Mouse (Mus musculus): ENCODE data around the gene Ppm1l.
"Not testable (repeated sequence)": the region's sequence is repeated elsewhere in the genome, so short reads cannot be mapped to it uniquely, and the experiment has no call there.

The Ppm1l gene

DNA sequence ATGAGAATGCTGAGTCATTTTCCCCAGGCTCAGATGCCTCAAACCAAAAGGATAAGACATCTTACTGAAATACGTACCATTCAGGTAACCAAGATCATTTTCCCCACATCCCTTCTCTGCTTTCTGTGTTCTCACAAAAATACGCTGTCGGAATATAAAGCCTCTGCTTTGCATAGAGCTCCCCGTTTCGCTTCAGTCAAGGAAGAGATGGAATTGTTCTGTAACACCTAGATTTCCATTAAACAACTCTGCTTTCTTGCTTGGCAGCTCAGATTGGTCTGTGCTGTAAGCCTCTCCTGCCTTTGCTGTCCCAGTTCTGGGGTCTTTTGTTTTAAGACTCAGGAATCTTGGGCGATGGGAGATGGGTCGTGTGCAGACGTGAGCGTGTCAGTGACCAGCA lies 51.3 kb downstream of the Ppm1l start:
- in situ Hi-C loops (cut with MseI, MboI) = no loop called here

DNA sequence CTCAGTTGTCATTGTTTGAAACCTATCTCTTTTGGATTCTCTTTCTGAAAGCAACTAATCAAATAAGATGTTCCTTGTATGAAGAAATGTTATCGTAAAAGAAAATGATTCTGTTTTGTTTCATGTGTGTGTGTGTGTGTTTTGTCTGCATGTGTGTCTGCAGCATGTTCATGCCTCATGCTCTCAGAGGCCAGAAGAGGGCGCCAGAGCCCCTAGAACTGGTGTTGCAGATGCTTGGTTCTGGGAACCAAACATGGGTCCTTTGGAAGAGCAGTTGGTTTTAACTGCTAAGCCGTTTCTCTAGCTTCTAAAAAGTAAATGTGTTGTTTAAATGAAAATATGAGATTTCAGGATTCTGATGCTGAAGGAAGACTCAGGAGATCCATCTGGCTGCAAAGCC lies 56.1 kb downstream of the Ppm1l start:
- in situ Hi-C loops (cut with MseI, MboI) = no loop called here

DNA sequence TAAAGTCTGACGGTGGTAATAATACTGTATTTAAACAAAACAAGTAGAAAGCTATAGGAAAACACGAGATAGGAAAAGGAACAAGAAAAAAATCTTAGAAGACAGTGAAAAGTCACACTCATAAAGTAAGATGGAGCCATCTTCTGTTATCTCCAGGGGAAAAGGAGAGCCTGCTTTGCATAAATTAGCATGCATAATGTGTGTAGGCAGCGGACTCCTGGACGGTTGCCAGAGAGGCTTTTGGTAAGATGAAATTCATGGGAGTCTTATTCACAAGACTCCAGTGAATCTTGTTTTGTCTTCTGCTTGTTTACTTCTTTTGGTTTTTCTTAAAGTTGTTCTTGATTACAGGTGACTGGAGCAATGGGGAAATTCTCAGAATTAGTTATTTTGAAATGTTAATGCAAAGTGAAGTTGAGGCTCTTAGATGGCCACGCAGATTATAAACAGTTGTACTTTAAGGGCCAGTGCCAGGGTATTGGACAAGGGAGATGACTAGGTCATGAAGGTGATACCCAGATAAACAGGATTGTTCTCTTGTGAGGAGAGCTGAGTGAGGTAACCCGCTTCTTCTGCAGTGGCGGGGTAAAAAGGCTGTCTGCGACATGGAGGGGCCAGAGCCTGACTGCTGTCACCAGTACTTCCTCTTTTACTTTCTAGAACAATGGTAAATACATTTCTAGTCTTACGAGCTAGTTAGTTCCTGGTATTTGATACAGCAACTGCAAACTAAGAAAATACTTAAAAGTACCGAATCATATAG lies 57.1 kb downstream of the Ppm1l start:
- in situ Hi-C loops (cut with MseI, MboI) = no loop called here

DNA sequence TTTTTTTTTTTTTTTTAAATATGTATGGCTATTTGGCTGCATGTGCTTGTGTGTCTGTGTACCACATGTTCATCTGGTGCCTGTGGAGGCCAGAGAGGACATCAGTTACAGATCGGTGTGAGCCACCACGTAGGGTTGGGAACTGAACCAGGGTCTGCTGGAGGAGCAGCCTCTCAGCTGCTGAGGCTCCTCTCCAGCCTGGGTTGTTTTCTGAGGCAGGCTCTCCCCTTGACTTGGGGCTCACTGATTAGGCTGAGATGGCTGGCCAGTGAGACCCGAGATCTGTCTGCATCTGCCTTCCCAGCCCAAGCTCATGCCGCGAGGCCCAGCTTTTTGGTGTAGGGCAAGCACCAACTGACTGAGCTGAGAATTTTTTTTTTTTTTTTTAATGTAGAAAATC lies 57.9 kb downstream of the Ppm1l start:
- in situ Hi-C loops (cut with MseI, MboI) = no loop called here

DNA sequence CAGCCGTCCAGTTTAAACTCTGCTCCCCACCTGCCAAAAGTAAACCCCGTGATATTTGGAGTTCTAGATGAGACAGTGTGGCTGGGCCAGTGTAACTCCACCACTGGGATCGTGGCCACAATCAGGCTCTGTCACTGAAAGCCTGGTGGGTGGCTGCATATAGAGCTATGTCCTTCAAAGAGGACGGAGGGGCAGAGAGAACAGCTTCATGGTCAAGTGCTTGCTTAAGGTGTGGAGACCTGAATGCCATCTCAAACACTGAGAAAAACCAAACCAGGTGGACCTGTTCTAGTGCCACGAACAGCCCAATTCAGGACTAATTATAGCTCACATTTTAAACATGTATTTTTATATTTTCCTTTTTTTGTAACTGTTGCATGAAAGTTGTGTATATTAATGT lies 58.3 kb downstream of the Ppm1l start:
- in situ Hi-C loops (cut with MseI, MboI) = no loop called here

DNA sequence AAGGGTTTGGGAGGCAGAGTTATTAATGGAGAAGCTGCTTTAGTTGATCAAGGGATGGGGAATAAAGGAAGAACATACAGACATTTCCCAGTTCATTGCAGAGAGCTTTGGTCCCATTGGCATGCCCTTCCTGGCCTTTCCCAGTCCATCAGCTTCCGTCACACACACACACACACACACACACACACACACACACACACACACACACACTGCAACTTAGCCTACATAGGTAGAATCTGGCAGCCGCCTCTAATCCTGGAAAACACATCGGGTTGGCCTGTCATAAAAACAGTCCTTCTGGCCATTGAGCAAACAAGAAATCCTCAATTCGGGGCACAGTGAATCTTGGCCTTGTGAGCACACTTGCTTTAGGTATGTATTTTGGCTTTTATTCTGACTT lies 64.6 kb downstream of the Ppm1l start:
- in situ Hi-C loops (cut with MseI, MboI) = no loop called here

DNA sequence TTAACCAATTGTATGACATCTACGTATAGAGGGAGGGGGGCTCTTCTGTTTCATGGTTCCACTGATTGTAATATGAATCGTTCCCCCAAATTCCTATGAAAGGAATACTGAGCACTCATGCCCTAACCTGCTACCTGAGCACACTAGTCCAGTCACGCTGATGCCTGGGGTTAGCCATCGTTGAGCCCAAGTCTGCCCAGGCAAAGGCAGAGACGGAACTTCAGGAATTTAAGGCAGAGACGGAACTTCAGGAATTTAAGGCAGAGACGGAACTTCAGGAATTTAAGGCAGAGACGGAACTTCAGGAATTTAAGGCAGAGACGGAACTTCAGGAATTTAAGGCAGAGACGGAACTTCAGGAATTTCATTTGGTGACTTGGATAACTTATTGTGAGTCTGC lies 75.2 kb downstream of the Ppm1l start:
- in situ Hi-C loops (cut with MseI, MboI) = not testable (repeated sequence)

DNA sequence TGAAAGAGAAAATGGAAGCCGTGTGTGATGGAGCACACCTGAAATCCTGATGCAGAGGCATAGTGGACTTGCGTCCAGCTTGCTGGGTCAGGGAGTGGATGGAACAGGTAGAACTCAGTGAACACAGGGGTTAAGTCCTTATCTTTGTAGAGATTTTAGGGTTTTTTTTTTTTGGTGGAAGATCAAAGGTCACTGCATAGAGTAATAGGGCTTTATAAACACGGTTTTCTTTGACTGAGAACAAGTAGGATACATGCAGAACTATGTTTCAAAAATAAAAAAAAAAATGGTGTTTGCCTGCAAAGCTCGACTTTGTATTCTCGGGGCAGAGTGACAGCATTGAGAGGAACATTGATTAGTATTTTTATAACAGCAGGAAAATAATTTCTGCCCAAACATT lies 75.6 kb downstream of the Ppm1l start:
- in situ Hi-C loops (cut with MseI, MboI) = no loop called here

DNA sequence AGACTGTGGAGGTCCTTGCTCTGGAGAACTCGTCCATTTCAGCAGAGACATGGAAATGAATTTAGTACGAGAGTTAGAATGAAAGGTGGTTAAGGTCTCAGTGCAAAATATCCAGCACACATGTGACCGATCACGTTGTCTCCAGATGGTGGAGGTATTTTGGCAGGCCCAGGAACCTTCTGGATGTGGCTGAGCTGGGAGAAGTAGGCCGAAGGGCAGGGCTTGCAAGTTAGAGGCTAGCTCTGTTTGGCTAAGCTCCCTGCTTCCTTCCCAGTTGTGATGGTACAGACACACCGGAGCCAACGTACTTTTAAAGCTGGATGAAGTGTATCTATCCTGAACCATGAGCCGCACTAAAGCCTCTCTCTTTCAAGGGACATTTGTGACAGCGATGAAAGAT lies 76.4 kb downstream of the Ppm1l start:
- in situ Hi-C loops (cut with MseI, MboI) = no loop called here

DNA sequence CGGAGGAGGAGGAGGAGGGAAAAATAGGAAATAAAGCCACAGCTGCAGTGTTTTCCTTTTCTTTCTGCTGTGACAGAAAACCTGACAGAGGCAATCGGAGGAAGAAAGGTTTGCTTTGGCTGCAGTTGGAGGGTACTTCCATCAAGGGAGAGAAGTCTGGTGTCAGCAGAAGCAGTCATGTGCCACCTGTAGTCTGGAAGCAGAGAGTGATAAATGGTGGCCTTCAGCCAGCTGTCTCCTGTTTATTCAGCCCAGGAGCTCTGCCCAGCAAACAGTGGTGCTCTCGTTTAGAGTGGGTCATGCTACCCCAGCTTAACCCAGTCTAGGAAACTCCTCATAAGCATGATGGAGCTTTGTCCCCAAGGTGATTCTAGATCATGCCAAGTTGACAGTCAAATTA lies 77.3 kb downstream of the Ppm1l start:
- in situ Hi-C loops (cut with MseI, MboI) = no loop called here

DNA sequence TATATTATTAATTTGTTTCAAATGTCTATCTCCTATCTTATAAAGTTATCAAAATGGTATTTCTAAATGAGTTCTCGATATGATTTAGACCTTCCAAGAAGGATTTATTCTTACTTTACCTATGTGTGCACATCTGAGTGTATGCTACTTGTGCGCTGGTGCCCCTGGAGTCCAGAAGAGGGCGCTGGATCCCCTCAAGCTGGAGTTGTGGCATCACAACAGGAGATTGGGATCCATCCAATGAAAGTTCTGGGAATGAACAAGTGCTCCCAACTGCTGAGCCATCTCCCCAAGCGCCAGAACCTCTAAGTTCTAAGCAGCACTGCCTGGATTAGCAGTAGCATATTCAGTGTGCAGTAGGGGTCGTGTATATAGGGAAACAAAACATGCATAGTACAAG lies 78.4 kb downstream of the Ppm1l start:
- in situ Hi-C loops (cut with MseI, MboI) = no loop called here

DNA sequence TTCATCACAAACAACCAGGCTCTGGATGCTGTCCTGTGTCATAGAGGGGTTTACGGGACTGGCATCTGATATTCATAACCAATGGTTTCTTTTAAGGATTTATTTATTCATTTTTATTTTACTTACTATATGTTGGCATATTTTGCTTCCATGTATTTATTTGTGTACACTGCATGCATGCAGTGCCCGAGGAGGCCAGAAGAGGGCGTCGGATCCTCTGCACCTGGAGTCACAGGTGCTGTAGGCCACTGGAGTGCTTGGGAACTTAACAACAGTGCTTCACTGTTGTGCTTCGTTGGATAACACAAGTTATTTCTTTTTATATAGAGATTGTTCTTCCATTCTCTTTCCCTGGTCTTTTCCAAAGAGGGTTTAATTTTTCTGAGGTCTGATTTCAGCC lies 81.1 kb downstream of the Ppm1l start:
- in situ Hi-C loops (cut with MseI, MboI) = no loop called here

DNA sequence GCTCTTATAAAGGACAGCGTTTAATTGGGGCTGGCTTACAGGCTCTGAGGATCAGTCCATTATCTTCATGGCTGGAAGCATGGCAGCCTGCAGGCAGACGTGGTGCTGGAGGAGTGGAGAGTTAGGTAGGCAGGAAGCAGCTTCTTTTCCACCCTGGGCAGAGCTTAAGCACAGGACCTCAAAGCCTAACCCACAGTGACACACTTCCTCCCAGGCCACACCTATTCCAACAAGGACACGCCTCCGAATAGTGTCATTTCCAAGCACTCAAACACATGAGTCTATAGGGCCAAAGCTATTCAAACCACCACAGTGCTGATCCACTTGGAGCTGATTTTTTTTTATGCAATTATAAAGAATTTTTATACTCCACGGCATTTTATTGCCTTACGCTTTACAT lies 82.7 kb downstream of the Ppm1l start:
- in situ Hi-C loops (cut with MseI, MboI) = no loop called here

DNA sequence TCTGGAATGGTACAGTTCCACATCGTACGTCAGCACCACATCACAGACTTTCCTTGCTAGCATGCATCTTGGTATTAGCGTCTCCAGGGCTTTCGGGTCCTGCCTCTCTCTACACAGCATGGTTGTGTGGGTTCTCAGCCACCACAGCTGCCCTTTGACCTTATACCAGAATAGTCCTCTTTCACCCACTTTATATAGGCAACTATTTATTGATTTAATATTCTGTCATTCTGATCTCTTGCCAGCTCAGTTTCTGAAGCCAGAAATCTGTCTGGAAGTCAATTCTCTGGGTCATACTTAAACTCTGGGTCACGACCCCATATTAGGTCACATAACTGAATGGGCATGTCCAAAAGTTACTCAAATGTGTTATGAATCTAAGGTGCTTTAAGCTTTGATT lies 86.5 kb downstream of the Ppm1l start:
- in situ Hi-C loops (cut with MseI, MboI) = no loop called here

DNA sequence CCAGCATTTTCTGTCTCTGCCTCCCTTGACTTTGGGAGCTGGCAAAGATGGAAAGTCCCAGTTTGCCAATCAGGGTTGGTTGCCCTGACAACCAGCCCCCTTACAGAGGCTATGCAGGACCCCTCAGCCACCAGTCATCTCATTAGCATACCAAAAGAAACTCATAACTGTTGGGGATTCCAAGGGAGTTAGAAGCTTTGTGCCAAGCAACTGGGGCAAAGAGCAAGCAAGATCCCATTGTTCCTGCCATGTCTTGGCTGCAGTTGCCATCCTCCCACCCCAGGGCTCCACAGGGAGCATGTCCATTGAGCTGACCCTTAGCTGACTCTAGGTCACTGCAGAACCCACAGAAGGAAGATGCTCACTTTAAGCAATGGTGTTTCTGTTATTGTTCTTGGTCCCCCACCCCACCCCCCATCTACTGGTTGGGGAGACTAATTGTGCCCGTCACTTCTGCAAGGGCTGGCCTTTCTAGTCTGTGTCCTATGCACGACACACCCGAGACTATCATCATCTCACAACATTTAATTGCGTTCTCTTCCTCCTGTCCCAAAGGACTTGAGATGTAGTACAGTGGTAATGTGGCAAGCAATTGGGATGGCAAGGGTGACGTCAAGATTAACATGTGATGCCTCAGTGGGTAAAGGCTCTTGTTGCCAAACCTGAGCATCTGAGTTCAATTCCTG lies 89.7 kb downstream of the Ppm1l start:
- in situ Hi-C loops (cut with MseI, MboI) = no loop called here

DNA sequence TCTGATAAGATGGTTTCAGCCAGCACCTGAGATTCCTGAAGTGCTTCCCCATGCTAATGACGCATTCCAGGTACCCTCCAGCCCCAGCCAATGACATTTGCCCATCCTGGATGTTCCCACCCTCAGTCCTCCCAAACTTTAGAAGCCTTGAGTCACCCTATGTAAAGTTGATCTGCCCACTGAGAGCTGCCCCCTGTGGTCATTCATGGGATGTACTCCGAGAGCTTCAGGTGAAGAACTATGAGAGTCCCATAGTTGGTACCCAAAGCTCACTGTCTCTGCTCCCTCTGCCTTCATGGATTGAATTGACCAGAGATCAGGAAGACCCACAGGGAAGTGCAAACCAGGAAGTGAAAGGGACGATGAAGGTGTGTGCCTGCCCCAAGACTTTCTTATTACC lies 91.4 kb downstream of the Ppm1l start:
- in situ Hi-C loops (cut with MseI, MboI) = no loop called here

DNA sequence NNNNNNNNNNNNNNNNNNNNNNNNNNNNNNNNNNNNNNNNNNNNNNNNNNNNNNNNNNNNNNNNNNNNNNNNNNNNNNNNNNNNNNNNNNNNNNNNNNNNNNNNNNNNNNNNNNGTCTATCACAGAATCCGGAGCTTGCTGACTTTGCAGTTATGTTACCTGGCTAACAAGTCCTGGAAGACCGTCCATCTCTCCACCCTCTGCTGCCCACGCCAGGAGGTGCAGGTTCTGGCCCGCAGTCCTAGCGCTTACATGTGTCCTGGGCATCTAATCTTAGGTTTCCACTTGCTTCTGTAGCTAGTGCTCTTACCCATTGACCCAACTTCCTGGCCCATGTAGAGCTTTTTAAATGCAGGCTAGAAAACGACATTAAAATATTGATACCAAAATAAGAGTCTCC lies 99.5 kb downstream of the Ppm1l start:
- in situ Hi-C loops (cut with MseI, MboI) = no loop called here

DNA sequence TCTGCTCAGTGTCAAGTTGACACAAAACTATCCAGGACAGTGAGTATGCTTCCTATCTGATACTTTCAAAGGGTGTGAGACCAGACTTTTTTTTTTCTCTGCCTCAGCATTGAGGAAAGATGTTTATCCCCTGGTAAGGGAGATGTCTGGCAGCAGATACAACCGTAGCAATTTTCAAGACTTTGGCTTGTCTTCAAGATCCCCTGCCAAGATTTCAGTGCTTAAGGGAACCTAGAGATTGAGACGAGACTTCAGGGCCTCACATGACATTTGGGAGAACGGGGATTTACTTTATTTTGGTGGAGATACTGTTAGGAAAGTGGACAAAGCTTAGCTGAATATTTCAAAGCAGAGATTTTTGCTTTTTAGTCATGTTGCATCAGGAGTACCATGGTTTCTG lies 106.1 kb downstream of the Ppm1l start:
- in situ Hi-C loops (cut with MseI, MboI) = no loop called here

DNA sequence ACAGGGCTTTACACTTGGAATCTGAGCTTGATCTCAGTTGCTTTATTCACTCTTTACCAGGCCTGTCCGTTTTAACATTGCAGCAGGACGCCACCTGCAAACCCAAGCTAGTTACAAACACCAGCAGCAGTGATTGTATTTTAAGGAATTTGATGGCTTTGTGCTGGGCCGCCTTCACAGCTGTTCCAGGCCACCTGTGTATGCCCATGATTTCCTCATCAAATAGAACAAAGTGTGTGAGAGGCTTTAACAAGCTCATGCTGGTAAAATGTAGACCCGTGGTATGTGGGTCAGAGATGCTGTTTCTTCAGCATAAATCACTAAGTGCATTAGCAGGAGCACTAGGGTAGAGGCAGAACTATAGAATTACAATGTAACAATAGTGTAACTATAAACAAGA lies 106.7 kb downstream of the Ppm1l start:
- in situ Hi-C loops (cut with MseI, MboI) = no loop called here

DNA sequence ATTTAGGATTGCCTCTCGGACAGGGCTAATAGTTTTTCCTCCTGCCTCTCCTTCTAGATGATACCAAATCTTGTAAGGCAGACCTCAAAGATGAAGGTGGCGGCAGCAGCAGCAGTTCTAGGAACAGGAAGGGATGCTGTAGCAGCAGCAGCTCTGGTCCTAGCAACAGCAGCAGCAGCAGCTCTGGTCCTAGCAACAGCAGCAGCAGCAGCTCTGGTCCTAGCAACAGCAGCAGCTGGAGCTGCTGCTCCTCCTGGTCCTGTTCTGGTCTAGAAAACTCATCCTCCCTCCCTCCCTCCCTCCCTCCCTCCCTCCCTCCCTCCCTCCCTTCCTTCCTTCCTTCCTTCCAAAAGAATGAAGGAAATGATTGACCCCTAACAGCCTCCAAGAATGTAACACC lies 108.1 kb downstream of the Ppm1l start:
- in situ Hi-C loops (cut with MseI, MboI) = not testable (repeated sequence)

DNA sequence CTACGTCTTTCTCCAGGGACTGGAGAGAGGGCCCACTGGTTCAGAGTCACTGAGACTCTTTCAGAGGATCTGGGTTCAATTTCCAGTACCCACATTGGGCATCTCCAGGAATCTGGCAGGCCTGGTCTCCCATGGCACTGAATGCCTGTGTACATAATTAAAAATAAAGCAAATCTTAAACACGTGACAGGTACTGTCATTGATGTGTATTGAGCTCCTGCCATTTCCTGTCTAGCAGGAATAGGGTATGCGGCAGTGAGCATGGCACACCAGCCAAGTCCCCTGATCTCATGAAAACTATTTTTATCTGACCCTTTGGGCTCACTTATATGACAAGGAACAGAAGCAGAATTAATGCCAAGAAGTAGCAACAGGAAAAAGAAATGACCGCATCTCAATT lies 110.6 kb downstream of the Ppm1l start:
- in situ Hi-C loops (cut with MseI, MboI) = no loop called here

DNA sequence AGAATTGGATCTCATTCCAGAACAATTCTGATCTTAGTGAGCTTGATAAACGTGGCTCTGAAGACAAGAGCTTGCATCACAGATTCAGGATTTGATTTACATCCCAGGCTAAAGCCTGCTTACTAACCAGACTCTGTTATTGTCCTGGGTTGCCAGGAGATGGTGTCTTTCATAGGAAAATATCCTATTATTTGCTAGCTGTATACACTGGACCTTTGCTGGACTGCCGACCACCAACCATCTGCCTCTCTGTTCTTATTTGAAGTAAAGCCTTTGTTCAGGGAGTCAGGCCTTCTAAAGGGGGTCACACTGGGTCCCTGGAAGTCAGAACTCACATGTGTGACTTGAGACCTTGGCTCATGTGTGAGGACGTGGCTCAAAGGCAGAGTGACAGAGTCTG lies 111.6 kb downstream of the Ppm1l start:
- in situ Hi-C loops (cut with MseI, MboI) = no loop called here

DNA sequence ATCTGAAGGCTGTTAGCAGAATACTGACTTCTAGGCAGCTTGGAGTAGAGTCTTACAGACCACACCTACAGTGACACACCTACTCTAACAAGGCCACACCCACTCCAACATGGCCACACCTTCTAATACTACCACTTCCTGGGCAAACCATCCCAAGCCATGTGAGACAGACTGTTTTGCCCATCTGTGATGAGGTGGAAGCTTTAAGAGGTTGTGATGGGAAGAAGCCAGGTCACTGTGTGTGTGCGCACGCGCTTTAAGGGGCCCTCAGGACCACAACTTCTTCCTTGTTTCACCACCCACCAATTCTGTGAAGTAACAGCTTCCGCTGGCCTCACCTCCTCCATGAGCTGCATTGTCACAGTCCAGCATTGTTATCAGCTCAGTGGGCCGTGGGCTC lies 112.7 kb downstream of the Ppm1l start:
- in situ Hi-C loops (cut with MseI, MboI) = no loop called here

DNA sequence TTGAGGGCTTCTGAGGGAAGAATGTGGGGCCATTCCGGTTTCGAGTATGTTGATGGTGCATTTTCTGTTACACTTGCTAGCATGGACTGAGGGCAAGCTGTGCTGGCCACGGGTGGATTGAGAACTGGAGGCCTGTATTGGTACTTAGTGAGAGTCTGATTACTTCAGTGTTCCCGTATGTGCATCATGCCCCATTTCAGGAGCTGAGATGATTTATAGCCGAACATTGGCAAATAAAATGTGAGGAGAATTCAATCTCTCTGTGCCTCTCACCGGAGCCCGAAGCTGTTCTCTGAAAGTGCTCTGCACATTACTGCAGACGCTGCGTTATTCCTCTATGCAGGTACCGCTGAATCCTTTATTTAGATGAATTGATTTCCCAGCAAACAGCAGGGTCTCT lies 116.9 kb downstream of the Ppm1l start:
- in situ Hi-C loops (cut with MseI, MboI) = no loop called here

Data from mouse trophoblast stem cell (cell line).